Mouse (Mus musculus): Measurements from ENCODE around the gene Dhx58.

DNA sequence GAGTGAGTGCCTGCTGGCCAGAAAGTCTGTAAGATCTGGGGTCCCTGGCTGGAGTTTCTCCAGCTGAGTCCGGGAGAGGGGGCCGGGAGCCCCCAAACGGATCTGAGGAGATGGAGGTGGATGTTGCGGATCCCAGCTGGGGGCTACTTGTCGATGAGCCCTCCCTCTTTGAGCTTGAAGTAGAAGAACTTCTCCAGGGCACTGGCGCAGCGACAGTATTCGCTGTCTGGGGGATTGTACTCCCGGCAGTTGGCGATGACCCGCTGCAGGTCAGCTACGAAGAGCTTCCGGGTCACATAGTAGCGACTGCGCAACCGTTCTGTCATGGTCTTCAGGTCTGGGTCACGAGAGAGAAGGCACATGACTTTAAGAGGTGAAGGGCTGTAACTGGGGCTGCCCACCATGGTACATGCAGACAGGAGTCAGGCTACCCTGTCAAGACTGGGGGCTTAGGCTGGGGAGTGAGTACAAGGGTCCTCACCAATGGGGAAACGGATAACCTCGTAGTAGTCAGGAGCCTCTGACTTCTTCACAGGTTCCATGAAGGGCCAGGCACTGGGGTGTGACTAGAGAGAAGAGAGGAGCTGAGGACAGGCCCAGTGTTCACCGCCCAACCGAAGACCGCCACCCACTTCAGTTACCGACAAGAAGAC, 1.1 kb upstream of the Dhx58 start:
- TF ChIP-seq CTCF (IDR thresholded peaks at IDR 0.05): no peak
- no peak for TF ChIP-seq EP300 (IDR thresholded peaks at IDR 0.05)
